Mouse (Mus musculus) kidney, postnatal 0 days (tissue): ENCODE measurements at regions not wholly inside any gene's neighbourhood (a gene's known extent, or its start where the extent isn't known, plus 50 kb on each side); places are given as distances from the start of the nearest gene placed in this dataset.
A peak's percentile ranks its signal among the peaks of the same experiment; 100 is the strongest.

Experiments used
- ATAC-seq: fragments of 200-750 bp; cut with Nextera tagmentation; replicated peaks from 2 replicates; pipeline ENCODE4 v1.8.0; 2017; ENCODE audit warnings: low read depth, moderate number of reproducible peaks, moderate TSS enrichment, moderate library complexity; ENCODE audit not compliant: low FRiP score
- DNase-seq: peaks from one replicate; pipeline ENCODE4 v3.0.0-alpha.2; 2016; ENCODE audit warnings: low spot score
- H3K27ac ChIP-seq: fragments of 300-500 bp; sonication (generic); 2 replicates; pipeline ENCODE4 v1.5.1; 2014; ENCODE audit warnings: mild to moderate bottlenecking
- H3K27me3 ChIP-seq: fragments of 300-500 bp; sonication (generic); 2 replicates; pipeline ENCODE4 v1.6.1; 2014; ENCODE audit warnings: low read length, mixed read lengths; ENCODE audit not compliant: insufficient read depth
- H3K36me3 ChIP-seq: fragments of 300-500 bp; sonication (generic); 2 replicates; pipeline ENCODE4 v1.6.1; 2014; ENCODE audit warnings: low read length, mixed read lengths; ENCODE audit not compliant: insufficient read depth
- H3K4me1 ChIP-seq: fragments of 300-500 bp; sonication (generic); replicated peaks from 2 replicates; pipeline ENCODE4 v1.6.1; 2014; ENCODE audit warnings: antibody characterized with exemption, low read length, mixed read lengths; ENCODE audit not compliant: insufficient read depth
- H3K4me2 ChIP-seq: fragments of 300-500 bp; sonication (generic); 2 replicates; pipeline ENCODE4 v1.6.1; 2014; ENCODE audit warnings: mild to moderate bottlenecking, low read length, moderate library complexity, mixed read lengths
- H3K4me3 ChIP-seq: fragments of 300-500 bp; sonication (generic); replicated peaks from 2 replicates; pipeline ENCODE4 v1.5.1; 2014; ENCODE audit warnings: low read depth, low read length
- H3K9ac ChIP-seq: fragments of 300-500 bp; sonication (generic); 2 replicates; pipeline ENCODE4 v1.6.1; 2014; ENCODE audit warnings: low read depth, low read length
- H3K9me3 ChIP-seq: fragments of 300-500 bp; sonication (generic); replicated peaks from 2 replicates; pipeline ENCODE4 v1.6.1; 2016; ENCODE audit warnings: low read length, inconsistent platforms, mixed read lengths
- CTCF ChIP-seq: IDR thresholded peaks from 2 replicates; pipeline ENCODE4 v1.5.1; 2016; ENCODE audit warnings: antibody characterized with exemption, low read depth, mild to moderate bottlenecking, moderate library complexity
- WGBS: fragments of 180-500 bp; shearing (Covaris S2); extraction: QIAGEN DNeasy Blood & Tissue Kit; methylation state at CpG from one replicate; pipeline ENCODE4 v1.1.7; 2014; 5-methylcytosine and 5-hydroxymethylcytosine counted together

- no peak for ATAC-seq
- WGBS = 28% methylated on average over 4 of the region's 4 CpGs
Observed at GRCm38 (mm10) chr3:66646251-66646650, 334.9 kb upstream of the Rsrc1 start.

GRCm38 (mm10) chr3:66649271-66649670 is 331.9 kb upstream of the Rsrc1 start:
- Histone ChIP-seq H3K36me3 (no peaks in the 10 kb centered on the region), H3K27ac (no peak overlapping the region), H3K4me1 (0 out of 2 replicates have a peak, but pooled peaks cover 3% of the 10 kb centered on the region), H3K9me3 (no peaks in the 10 kb centered on the region), H3K9ac (no peak overlapping the region), H3K4me2 (no peak overlapping the region), H3K4me3 (no peak overlapping the region), H3K27me3 (no peaks in the 10 kb centered on the region)
- ATAC-seq = no peak
- DNase-seq = no peak
- no peak for TF ChIP-seq CTCF
- 88% methylated on average over 4 of the region's 4 CpGs for WGBS

More at GRCm38 (mm10) chr3:66646251-66646650, 334.9 kb upstream of the Rsrc1 start:
- H3K27me3 ChIP-seq = no peaks in the 10 kb centered on the region
- H3K27ac ChIP-seq = no peak overlapping the region
- no peaks in the 10 kb centered on the region for H3K9me3 ChIP-seq
- TF ChIP-seq CTCF = no peak
- no peak for DNase-seq
- no peak overlapping the region for H3K4me3 ChIP-seq
- H3K4me1 ChIP-seq = 0 out of 2 replicates have a peak, but pooled peaks cover 3% of the 10 kb centered on the region
- no peak overlapping the region for H3K4me2 ChIP-seq
- H3K9ac ChIP-seq = no peak overlapping the region
- no peaks in the 10 kb centered on the region for H3K36me3 ChIP-seq

- ATAC-seq (no peak), DNase-seq (peak; percentile 6)
- 36% methylated on average over 15 of the region's 15 CpGs for WGBS
- 0 out of 2 replicates have a peak, but pooled peaks cover 3% of the 10 kb centered on the region for H3K4me1 ChIP-seq
- no peaks in the 10 kb centered on the region for H3K36me3 ChIP-seq
- H3K9ac ChIP-seq = no peak overlapping the region
- H3K27ac ChIP-seq = no peak overlapping the region
- no peaks in the 10 kb centered on the region for H3K9me3 ChIP-seq
- no peaks in the 10 kb centered on the region for H3K27me3 ChIP-seq
- no peak for TF ChIP-seq CTCF
- no peak overlapping the region for H3K4me2 ChIP-seq
- H3K4me3 ChIP-seq = no peak overlapping the region
Observed at GRCm38 (mm10) chr3:66650076-66650748, 331.0 kb upstream of the Rsrc1 start.

GRCm38 (mm10) chr3:66650749-66651472 is 330.3 kb upstream of the Rsrc1 start:
- H3K27me3 ChIP-seq = no peaks in the 10 kb centered on the region
- H3K4me1 ChIP-seq = 0 out of 2 replicates have a peak, but pooled peaks cover 3% of the 10 kb centered on the region
- 40% methylated on average over 16 of the region's 16 CpGs for WGBS
- H3K4me2 ChIP-seq = no peak overlapping the region
- no peak overlapping the region for H3K27ac ChIP-seq
- H3K4me3 ChIP-seq = no peak overlapping the region
- H3K36me3 ChIP-seq = no peaks in the 10 kb centered on the region
- no peaks in the 10 kb centered on the region for H3K9me3 ChIP-seq
- no peak for TF ChIP-seq CTCF
- ATAC-seq (no peak), DNase-seq (no peak)
- H3K9ac ChIP-seq = no peak overlapping the region

GRCm38 (mm10) chr3:66652139-66652846 is 328.9 kb upstream of the Rsrc1 start:
- DNase-seq (no peak), ATAC-seq (no peak)
- no peaks in the 10 kb centered on the region for H3K9me3 ChIP-seq
- H3K36me3 ChIP-seq = no peaks in the 10 kb centered on the region
- no peak overlapping the region for H3K4me3 ChIP-seq
- H3K27ac ChIP-seq = no peak overlapping the region
- WGBS = 87% methylated on average over 7 of the region's 7 CpGs
- H3K4me2 ChIP-seq = no peak overlapping the region
- no peak overlapping the region for H3K9ac ChIP-seq
- TF ChIP-seq CTCF = no peak
- H3K4me1 ChIP-seq = 0 out of 2 replicates have a peak, but pooled peaks cover 3% of the 10 kb centered on the region
- H3K27me3 ChIP-seq = no peaks in the 10 kb centered on the region

GRCm38 (mm10) chr3:66653961-66654360 is 327.2 kb upstream of the Rsrc1 start:
- no peak for ATAC-seq
- Histone ChIP-seq H3K4me2 (no peak overlapping the region), H3K36me3 (no peaks in the 10 kb centered on the region), H3K4me1 (0 out of 2 replicates have a peak, but pooled peaks cover 3% of the 10 kb centered on the region), H3K9ac (no peak overlapping the region), H3K4me3 (no peak overlapping the region), H3K27me3 (no peaks in the 10 kb centered on the region), H3K9me3 (no peaks in the 10 kb centered on the region), H3K27ac (no peak overlapping the region)
- 74% methylated on average over 2 of the region's 2 CpGs for WGBS
- no peak for TF ChIP-seq CTCF
- no peak for DNase-seq
